Mouse (Mus musculus) MEL (cell line): ENCODE data around the gene Tmem235. TPM values are rescaled to one million over a fixed set of nuclear protein-coding genes. Genes with fewer than 3 reads are reported as not detected.
A peak's percentile ranks its signal among the peaks of the same experiment; 100 is the strongest.

Source experiments
- DNase-seq: peaks from one replicate; pipeline ENCODE4 v3.0.0; 2011; ENCODE audit warnings: low read depth, low spot score
- H3K27ac ChIP-seq: 2 replicates; pipeline ENCODE4 v1.5.1; 2012; ENCODE audit warnings: low read depth, mild to moderate bottlenecking, control low read depth, low read length, moderate library complexity; ENCODE audit not compliant: control insufficient read depth
- H3K27me3 ChIP-seq, 2 experiments: fragments of 150-350 bp in 1 of 2; sonication (generic) in 1 of 2; 2 replicates each; pipeline ENCODE4 v1.6.1; 2012; ENCODE audit warnings: low read length in 2 of 2, mild to moderate bottlenecking in 2 of 2, improper control_type of control experiment in 1 of 2, moderate library complexity in 1 of 2; ENCODE audit not compliant: insufficient read depth in 2 of 2, control insufficient read depth in 1 of 2
- H3K36me3 ChIP-seq, 2 experiments: 2 replicates each; pipeline ENCODE4 v1.6.1; 2012 to 2014; ENCODE audit warnings: low read length in 2 of 2, improper control_type of control experiment in 1 of 2, inconsistent platforms in 1 of 2, mild to moderate bottlenecking in 1 of 2; ENCODE audit not compliant: insufficient read depth in 2 of 2, control insufficient read depth in 1 of 2
- H3K4me1 ChIP-seq, 2 experiments: fragments of 150-350 bp in 1 of 2; sonication (generic) in 1 of 2; 2 replicates each; pipeline ENCODE4 v1.6.1; 2012; ENCODE audit warnings: low read length in 2 of 2, improper control_type of control experiment in 1 of 2, mild to moderate bottlenecking in 1 of 2; ENCODE audit not compliant: insufficient read depth in 2 of 2, control insufficient read depth in 1 of 2
- H3K4me3 ChIP-seq, 2 experiments: fragments of 150-350 bp in 1 of 2; sonication (generic) in 1 of 2; 2 replicates each; pipeline ENCODE4 v1.5.1; 2012; ENCODE audit warnings: low read depth in 2 of 2, low read length in 2 of 2, mild to moderate bottlenecking in 2 of 2, moderate library complexity in 2 of 2, control low read depth in 1 of 2, improper control_type of control experiment in 1 of 2; ENCODE audit not compliant: control insufficient read depth in 1 of 2, insufficient read depth in 1 of 2
- H3K79me2 ChIP-seq: 2 replicates; pipeline ENCODE4 v1.6.1; 2012; ENCODE audit warnings: mild to moderate bottlenecking, low read length, moderate library complexity; ENCODE audit not compliant: control insufficient read depth, poor library complexity, insufficient read depth
- H3K9ac ChIP-seq: 2 replicates; pipeline ENCODE4 v1.6.1; 2012; ENCODE audit warnings: low read depth, mild to moderate bottlenecking, control low read depth, low read length, moderate library complexity; ENCODE audit not compliant: control insufficient read depth, poor library complexity, severe bottlenecking
- H3K9me3 ChIP-seq: fragments of 150-350 bp; sonication (generic); replicated peaks from 2 replicates; pipeline ENCODE4 v1.6.1; 2012; ENCODE audit warnings: mild to moderate bottlenecking, low read length, improper control_type of control experiment, moderate library complexity; ENCODE audit not compliant: insufficient read depth
- BHLHE40 ChIP-seq: IDR thresholded peaks from 2 replicates; pipeline ENCODE4 v1.6.1; 2012; ENCODE audit warnings: low read depth, mild to moderate bottlenecking, inconsistent platforms, low read length, improper control_type of control experiment, borderline replicate concordance
- CHD1 ChIP-seq: IDR thresholded peaks from 2 replicates; pipeline ENCODE4 v1.6.1; 2012; ENCODE audit warnings: low read depth, mild to moderate bottlenecking, inconsistent platforms, low read length, improper control_type of control experiment
- CHD2 ChIP-seq: IDR thresholded peaks from 2 replicates; pipeline ENCODE4 v1.6.1; 2011; ENCODE audit warnings: low read length, improper control_type of control experiment
- E2F4 ChIP-seq: IDR thresholded peaks from 2 replicates; pipeline ENCODE4 v1.6.1; 2011; ENCODE audit warnings: low read depth, low read length, improper control_type of control experiment, borderline replicate concordance
- ELF1 ChIP-seq: IDR thresholded peaks from 2 replicates; pipeline ENCODE4 v1.6.1; 2014; ENCODE audit warnings: low read depth, mild to moderate bottlenecking, inconsistent platforms, low read length, improper control_type of control experiment, moderate library complexity
- ETS1 ChIP-seq: IDR thresholded peaks from 2 replicates; pipeline ENCODE4 v1.6.1; 2012; ENCODE audit warnings: low read depth, mild to moderate bottlenecking, inconsistent platforms, low read length, improper control_type of control experiment, moderate library complexity
- GATA1 ChIP-seq: IDR thresholded peaks from 2 replicates; pipeline ENCODE4 v1.6.1; 2011; ENCODE audit warnings: low read depth, low read length, improper control_type of control experiment
- HCFC1 ChIP-seq: IDR thresholded peaks from 2 replicates; pipeline ENCODE4 v1.6.1; 2012; ENCODE audit warnings: low read depth, mild to moderate bottlenecking, inconsistent platforms, low read length, improper control_type of control experiment, moderate library complexity
- JUND ChIP-seq: IDR thresholded peaks from 2 replicates; pipeline ENCODE4 v1.6.1; 2011; ENCODE audit warnings: low read depth, mild to moderate bottlenecking, improper control_type of control experiment, low read length
- KAT2A ChIP-seq: conservative IDR thresholded peaks from 2 replicates; pipeline ENCODE4 v1.6.1; 2012; ENCODE audit warnings: low read depth, low read length, improper control_type of control experiment, inconsistent platforms
- MAX ChIP-seq: IDR thresholded peaks from 2 replicates; pipeline ENCODE4 v1.6.1; 2011; ENCODE audit warnings: low read length, improper control_type of control experiment
- MAZ ChIP-seq: IDR thresholded peaks from 2 replicates; pipeline ENCODE4 v1.6.1; 2012; ENCODE audit warnings: low read depth, mild to moderate bottlenecking, inconsistent platforms, low read length, improper control_type of control experiment
- MEF2A ChIP-seq: IDR thresholded peaks from 2 replicates; pipeline ENCODE4 v1.6.1; 2014; ENCODE audit warnings: low read depth, mild to moderate bottlenecking, inconsistent platforms, low read length, improper control_type of control experiment; ENCODE audit not compliant: poor library complexity, insufficient replicate concordance, severe bottlenecking; ENCODE audit errors: extremely low read depth
- MXI1 ChIP-seq: IDR thresholded peaks from 2 replicates; pipeline ENCODE4 v1.6.1; 2011; ENCODE audit warnings: mild to moderate bottlenecking, low read depth, low read length, improper control_type of control experiment
- MYC ChIP-seq: IDR thresholded peaks from 2 replicates; pipeline ENCODE4 v1.6.1; 2011; ENCODE audit warnings: low read depth, mild to moderate bottlenecking, low read length, improper control_type of control experiment, moderate library complexity
- NELFE ChIP-seq: IDR thresholded peaks from 2 replicates; pipeline ENCODE4 v1.6.1; 2011; ENCODE audit warnings: low read depth, low read length, improper control_type of control experiment
- NRF1 ChIP-seq: IDR thresholded peaks from 2 replicates; pipeline ENCODE4 v1.6.1; 2014; ENCODE audit warnings: low read depth, mild to moderate bottlenecking, inconsistent platforms, low read length, improper control_type of control experiment, moderate library complexity; ENCODE audit not compliant: poor library complexity, insufficient read depth, severe bottlenecking
- POLR2A ChIP-seq, 2 experiments: IDR thresholded peaks; 2 replicates each; pipeline ENCODE4 v1.6.1; 2011 to 2012; ENCODE audit warnings: low read length in 2 of 2, mild to moderate bottlenecking in 2 of 2, control low read depth in 1 of 2, improper control_type of control experiment in 1 of 2, low read depth in 1 of 2, moderate library complexity in 1 of 2; ENCODE audit not compliant: control insufficient read depth in 1 of 2, insufficient read depth in 1 of 2, poor library complexity in 1 of 2
- POLR2AphosphoS2 ChIP-seq: IDR thresholded peaks from 2 replicates; pipeline ENCODE4 v1.6.1; 2011; ENCODE audit warnings: low read length, improper control_type of control experiment
- SIN3A ChIP-seq: IDR thresholded peaks from 2 replicates; pipeline ENCODE4 v1.6.1; 2012; ENCODE audit warnings: low read length, improper control_type of control experiment, inconsistent platforms
- SMC3 ChIP-seq: IDR thresholded peaks from 2 replicates; pipeline ENCODE4 v1.6.1; 2011; ENCODE audit warnings: low read depth, low read length, improper control_type of control experiment
- TCF12 ChIP-seq: IDR thresholded peaks from 2 replicates; pipeline ENCODE4 v1.6.1; 2014; ENCODE audit warnings: low read depth, mild to moderate bottlenecking, inconsistent platforms, low read length, improper control_type of control experiment, moderate library complexity
- UBTF ChIP-seq: IDR thresholded peaks from 2 replicates; pipeline ENCODE4 v1.6.1; 2012; ENCODE audit warnings: low read depth, mild to moderate bottlenecking, inconsistent platforms, low read length, improper control_type of control experiment, moderate library complexity, borderline replicate concordance; ENCODE audit not compliant: insufficient read depth
- USF1 ChIP-seq: IDR thresholded peaks from 2 replicates; pipeline ENCODE4 v1.6.1; 2014; ENCODE audit warnings: low read depth, mild to moderate bottlenecking, inconsistent platforms, low read length, improper control_type of control experiment, moderate library complexity
- ZC3H11A ChIP-seq: IDR thresholded peaks from 2 replicates; pipeline ENCODE4 v1.6.1; 2012; ENCODE audit warnings: low read depth, mild to moderate bottlenecking, inconsistent platforms, low read length, improper control_type of control experiment
- ZKSCAN1 ChIP-seq: IDR thresholded peaks from 2 replicates; pipeline ENCODE4 v1.6.1; 2012; ENCODE audit warnings: low read depth, mild to moderate bottlenecking, inconsistent platforms, low read length, improper control_type of control experiment, moderate library complexity
- ZMIZ1 ChIP-seq: IDR thresholded peaks from 2 replicates; pipeline ENCODE4 v1.6.1; 2012; ENCODE audit warnings: low read depth, mild to moderate bottlenecking, inconsistent platforms, low read length, improper control_type of control experiment, moderate library complexity
- ZNF384 ChIP-seq: IDR thresholded peaks from 2 replicates; pipeline ENCODE4 v1.6.1; 2012; ENCODE audit warnings: low read depth, mild to moderate bottlenecking, inconsistent platforms, low read length, improper control_type of control experiment
- polyA plus RNA-seq, 2 experiments: library from polyadenylated mRNA; stranded (reverse) in 1 of 2; unstranded in 1 of 2; fragments of >175 nt in 1 of 2; fragments of >200 nt in 1 of 2; gene quantifications; 2 replicates each; pipeline versions ENCODE4 v1.2.1 to v1.2.4; 2012; ENCODE audit warnings: low replicate concordance in 2 of 2, low read depth in 1 of 2; ENCODE audit not compliant: insufficient read length in 2 of 2, insufficient read depth in 1 of 2, missing spikeins in 1 of 2
- total RNA-seq: library from RNA; depleted of rRNA; stranded (reverse); fragments of 300-350 nt; gene quantifications from 2 replicates; pipeline ENCODE4 v1.2.3, GENCODE M21; 2012

Gene Tmem235
- total and polyA plus RNA-seq, 3 experiments, result 0.04 TPM; not detected in 1

GRCm38 (mm10) chr11:117828149-117828887 lies 32.2 kb upstream of the Tmem235 start:
- peaks cover 19% of the 10 kb centered on the region for H3K79me2 ChIP-seq
- TF ChIP-seq CHD2, result no peak
- no peak for TF ChIP-seq NRF1
- no peak for TF ChIP-seq GATA1
- peak; percentile 66 for TF ChIP-seq ZNF384
- TF ChIP-seq MEF2A, result no peak
- TF ChIP-seq MYC, result no peak
- TF ChIP-seq KAT2A, result no peak
- TF ChIP-seq UBTF, result no peak
- no peak for TF ChIP-seq BHLHE40
- TF ChIP-seq HCFC1, result no peak
- no peak for TF ChIP-seq ETS1
- TF ChIP-seq MXI1, result peak; percentile 35
- TF ChIP-seq ZKSCAN1, result no peak
- peak; percentile 45; the same call in 1 of the 2 replicates for TF ChIP-seq E2F4
- TF ChIP-seq NELFE, result no peak
- no peak for TF ChIP-seq SIN3A
- TF ChIP-seq JUND, result no peak
- TF ChIP-seq MAX, result peak; percentile 9
- DNase-seq, result peak; percentile 88
- H3K9me3 ChIP-seq, result no peaks in the 10 kb centered on the region
- H3K4me3 ChIP-seq, result peak overlapping the region; percentile 24 to 27
- peak overlapping the region; percentile 44 for H3K27ac ChIP-seq
- peaks cover 0 to 45% of the 10 kb centered on the region in 2 experiments; a peak in 2 of 4 replicates for H3K36me3 ChIP-seq
- H3K4me1 ChIP-seq, result peaks cover 23 to 71% of the 10 kb centered on the region in 2 experiments
- H3K27me3 ChIP-seq, result no peaks in the 10 kb centered on the region
- H3K9ac ChIP-seq, result peak overlapping the region; percentile 38

- peaks cover 0 to 37% of the 10 kb centered on the region in 2 experiments; a peak in 2 of 4 replicates for H3K36me3 ChIP-seq
- peak overlapping the region; percentile 52 for H3K27ac ChIP-seq
- peak overlapping the region; percentile 24 to 27; a peak in 2 of 4 replicates for H3K4me3 ChIP-seq
- H3K79me2 ChIP-seq, result peaks cover 15% of the 10 kb centered on the region
- peaks cover 23 to 64% of the 10 kb centered on the region in 2 experiments for H3K4me1 ChIP-seq
- no peaks in the 10 kb centered on the region for H3K9me3 ChIP-seq
- H3K9ac ChIP-seq, result peak overlapping the region; percentile 38; the same call in 1 of the 2 replicates
- H3K27me3 ChIP-seq, result no peaks in the 10 kb centered on the region
- peak; percentile 90 for DNase-seq
- peak; percentile 69 for TF ChIP-seq MXI1
- TF ChIP-seq ELF1, result 0 out of 2 replicates have a peak, but pooled peaks have one; percentile 36
- no peak; the same call in 1 of the 2 replicates for TF ChIP-seq MAZ
- peak; percentile 29; the same call in 1 of the 2 replicates for TF ChIP-seq ZC3H11A
- TF ChIP-seq ZKSCAN1, result no peak
- TF ChIP-seq CHD2, result no peak
- no peak for TF ChIP-seq CHD1
- TF ChIP-seq SIN3A, result peak; percentile 59
- 0 out of 2 replicates have a peak, but pooled peaks have one; percentile 26 for TF ChIP-seq JUND
- TF ChIP-seq MYC, result no peak; the same call in 1 of the 2 replicates
- peak; percentile 86 for TF ChIP-seq TCF12
- peak; percentile 41; the same call in 1 of the 2 replicates for TF ChIP-seq HCFC1
- no peak for TF ChIP-seq E2F4
- TF ChIP-seq SMC3, result 0 out of 2 replicates have a peak, but pooled peaks have one; percentile 12
- TF ChIP-seq POLR2A (IDR thresholded peaks at IDR 0.05; ENCODE audit: control insufficient read depth in 1 of 2, insufficient read depth in 1 of 2, low read depth in 1 of 2, low read length in 2 of 2, poor library complexity in 1 of 2), result no peak
- TF ChIP-seq USF1, result peak; percentile 54
- TF ChIP-seq ZMIZ1, result no peak
- TF ChIP-seq ZNF384, result no peak
- no peak for TF ChIP-seq NELFE
- no peak for TF ChIP-seq POLR2AphosphoS2
These were observed 31.5 kb upstream of the Tmem235 start for GRCm38 (mm10) chr11:117828888-117829604.
